Mouse (Mus musculus) heart, embryonic 11.5 days (tissue): ENCODE measurements around the gene Fam20b. TPM values are rescaled to one million over a fixed set of nuclear protein-coding genes. Genes with fewer than 3 reads are reported as not detected.

Source experiments
- ATAC-seq: fragments of 200-750 bp; cut with Nextera tagmentation; replicated peaks from 2 replicates; pipeline ENCODE4 v1.8.0; 2017; ENCODE audit warnings: moderate library complexity; ENCODE audit not compliant: insufficient number of reproducible peaks, low FRiP score, low TSS enrichment
- H3K27ac ChIP-seq: fragments of 300-500 bp; sonication (generic); 2 replicates; pipeline ENCODE4 v1.5.1; 2014; ENCODE audit warnings: mild to moderate bottlenecking, low read depth, low read length
- H3K27me3 ChIP-seq: fragments of 300-500 bp; sonication (generic); 2 replicates; pipeline ENCODE4 v1.6.1; 2014; ENCODE audit warnings: mild to moderate bottlenecking, low read length, mixed read lengths; ENCODE audit not compliant: control insufficient read depth, insufficient read depth
- H3K36me3 ChIP-seq: fragments of 300-500 bp; sonication (generic); 2 replicates; pipeline ENCODE4 v1.6.1; 2014; ENCODE audit warnings: mild to moderate bottlenecking, low read length, moderate library complexity, mixed read lengths; ENCODE audit not compliant: control insufficient read depth, insufficient read depth
- H3K4me1 ChIP-seq: fragments of 300-500 bp; sonication (generic); 2 replicates; pipeline ENCODE4 v1.6.1; 2014; ENCODE audit warnings: low read length; ENCODE audit not compliant: control insufficient read depth, insufficient read depth
- H3K4me2 ChIP-seq: fragments of 300-500 bp; sonication (generic); 2 replicates; pipeline ENCODE4 v1.6.1; 2014; ENCODE audit warnings: mild to moderate bottlenecking, moderate library complexity
- H3K4me3 ChIP-seq: fragments of 300-500 bp; sonication (generic); 2 replicates; pipeline ENCODE4 v1.5.1; 2014; ENCODE audit warnings: low read depth, low read length
- H3K9ac ChIP-seq: fragments of 300-500 bp; sonication (generic); 2 replicates; pipeline ENCODE4 v1.6.1; 2014; ENCODE audit warnings: mild to moderate bottlenecking, low read depth, low read length, moderate library complexity
- H3K9me3 ChIP-seq: fragments of 300-500 bp; sonication (generic); replicated peaks from 2 replicates; pipeline ENCODE4 v1.6.1; 2016; ENCODE audit warnings: low read length; ENCODE audit not compliant: control insufficient read depth
- WGBS: fragments of 180-500 bp; shearing (Covaris S2); extraction: QIAGEN DNeasy Blood & Tissue Kit; methylation state at CpG from one replicate; pipeline ENCODE4 v1.1.7; 2014; ENCODE audit not compliant: insufficient replicate concordance; 5-methylcytosine and 5-hydroxymethylcytosine counted together
- polyA plus RNA-seq: library from polyadenylated mRNA; unstranded; fragments of >200 nt; fragmentation: Nextera tagmentation; extraction: Ambion mirVana; gene quantifications from 2 replicates; pipeline ENCODE4 v1.2.1, GENCODE M21; 2014

Fam20b gene
- polyA plus RNA-seq, 1 experiment from 2014 or later: 22.4 TPM

GRCm38 (mm10) chr1:156734019-156734418 is 15.1 kb upstream of the Fam20b start:
- Histone ChIP-seq H3K4me2 (no peak overlapping the region), H3K4me3 (no peak overlapping the region), H3K4me1 (peaks cover 4% of the 10 kb centered on the region; the same call in 1 of the 2 replicates), H3K9me3 (no peaks in the 10 kb centered on the region), H3K36me3 (no peaks in the 10 kb centered on the region), H3K9ac (no peak overlapping the region), H3K27me3 (no peaks in the 10 kb centered on the region), H3K27ac (no peak overlapping the region)
- no peak for ATAC-seq
- 63% methylated on average over 3 of the region's 3 CpGs for WGBS

GRCm38 (mm10) chr1:156733559-156733958 is 14.7 kb upstream of the Fam20b start:
- no peak for ATAC-seq
- H3K27ac ChIP-seq: no peak overlapping the region

GRCm38 (mm10) chr1:156732996-156733395 is 14.1 kb upstream of the Fam20b start:
- 74% methylated on average over 5 of the region's 5 CpGs for WGBS
- Histone ChIP-seq H3K4me1 (peaks cover 4% of the 10 kb centered on the region; the same call in 1 of the 2 replicates), H3K36me3 (no peaks in the 10 kb centered on the region), H3K4me3 (no peak overlapping the region), H3K27ac (no peak overlapping the region), H3K9me3 (no peaks in the 10 kb centered on the region), H3K27me3 (no peaks in the 10 kb centered on the region), H3K4me2 (no peak overlapping the region), H3K9ac (no peak overlapping the region)
- ATAC-seq: no peak

More at GRCm38 (mm10) chr1:156733559-156733958, 14.7 kb upstream of the Fam20b start:
- H3K4me2 ChIP-seq: no peak overlapping the region
- H3K36me3 ChIP-seq: no peaks in the 10 kb centered on the region
- no peaks in the 10 kb centered on the region for H3K27me3 ChIP-seq
- H3K4me1 ChIP-seq: peaks cover 4% of the 10 kb centered on the region; the same call in 1 of the 2 replicates
- H3K9ac ChIP-seq: no peak overlapping the region
- WGBS: 89% methylated on average over 9 of the region's 9 CpGs
- H3K9me3 ChIP-seq: no peaks in the 10 kb centered on the region
- H3K4me3 ChIP-seq: no peak overlapping the region

- ATAC-seq: no peak
- 58% methylated on average over 9 of the region's 9 CpGs for WGBS
- no peaks in the 10 kb centered on the region for H3K36me3 ChIP-seq
- no peak overlapping the region for H3K4me3 ChIP-seq
- no peak overlapping the region for H3K4me2 ChIP-seq
- no peak overlapping the region for H3K27ac ChIP-seq
- no peaks in the 10 kb centered on the region for H3K27me3 ChIP-seq
- H3K4me1 ChIP-seq: peaks cover 4% of the 10 kb centered on the region; the same call in 1 of the 2 replicates
- H3K9me3 ChIP-seq: no peaks in the 10 kb centered on the region
- H3K9ac ChIP-seq: no peak overlapping the region
Measured at GRCm38 (mm10) chr1:156730802-156731201, 11.9 kb upstream of the Fam20b start.

- Histone ChIP-seq H3K36me3 (no peaks in the 10 kb centered on the region), H3K27me3 (no peaks in the 10 kb centered on the region), H3K27ac (no peak overlapping the region), H3K4me3 (no peak overlapping the region), H3K4me1 (no peaks in the 10 kb centered on the region), H3K9ac (no peak overlapping the region), H3K4me2 (no peak overlapping the region), H3K9me3 (no peaks in the 10 kb centered on the region)
- ATAC-seq: no peak
- WGBS: 73% methylated on average over 13 of the region's 14 CpGs
Measured at GRCm38 (mm10) chr1:156727234-156728108, 8.6 kb upstream of the Fam20b start.

GRCm38 (mm10) chr1:156722089-156722488 is 3.2 kb upstream of the Fam20b start:
- 53% methylated on average over 6 of the region's 6 CpGs for WGBS
- ATAC-seq: no peak
- Histone ChIP-seq H3K27ac (no peak overlapping the region), H3K4me3 (no peak overlapping the region), H3K9me3 (no peaks in the 10 kb centered on the region), H3K36me3 (no peaks in the 10 kb centered on the region), H3K27me3 (peaks cover 5% of the 10 kb centered on the region; the same call in 1 of the 2 replicates), H3K4me2 (no peak overlapping the region), H3K4me1 (no peaks in the 10 kb centered on the region), H3K9ac (no peak overlapping the region)

- 59% methylated on average over 4 of the region's 4 CpGs for WGBS
- no peak overlapping the region for H3K4me3 ChIP-seq
- ATAC-seq: no peak
- H3K9ac ChIP-seq: no peak overlapping the region
- H3K4me1 ChIP-seq: no peaks in the 10 kb centered on the region
- peak overlapping the region; percentile 79; the same call in 1 of the 2 replicates for H3K4me2 ChIP-seq
- no peaks in the 10 kb centered on the region for H3K9me3 ChIP-seq
- peaks cover 5% of the 10 kb centered on the region; the same call in 1 of the 2 replicates for H3K27me3 ChIP-seq
- no peaks in the 10 kb centered on the region for H3K36me3 ChIP-seq
- H3K27ac ChIP-seq: no peak overlapping the region
Measured at GRCm38 (mm10) chr1:156720046-156720445, 1.2 kb upstream of the Fam20b start.

GRCm38 (mm10) chr1:156718286-156718949 is 468 bp downstream of the Fam20b start:
- peak overlapping the region; percentile 82 for H3K9ac ChIP-seq
- H3K27ac ChIP-seq: peak overlapping the region; percentile 92
- H3K4me2 ChIP-seq: peak overlapping the region; percentile 70
- peaks cover 5% of the 10 kb centered on the region; the same call in 1 of the 2 replicates for H3K27me3 ChIP-seq
- under 1% methylated on average over 68 of the region's 73 CpGs for WGBS
- no peaks in the 10 kb centered on the region for H3K36me3 ChIP-seq
- no peaks in the 10 kb centered on the region for H3K4me1 ChIP-seq
- no peak; the same call in 1 of the 2 replicates for ATAC-seq
- H3K4me3 ChIP-seq: peak overlapping the region; percentile 88
- no peaks in the 10 kb centered on the region for H3K9me3 ChIP-seq
